Mouse (Mus musculus): ENCODE measurements around the gene Aplnr. TPM values are rescaled to one million over a fixed set of nuclear protein-coding genes. Genes with fewer than 3 reads are reported as not detected.

Gene Aplnr
- total RNA-seq, 2 experiments from 2014 or later = 2.5 to 5.6 TPM

DNA sequence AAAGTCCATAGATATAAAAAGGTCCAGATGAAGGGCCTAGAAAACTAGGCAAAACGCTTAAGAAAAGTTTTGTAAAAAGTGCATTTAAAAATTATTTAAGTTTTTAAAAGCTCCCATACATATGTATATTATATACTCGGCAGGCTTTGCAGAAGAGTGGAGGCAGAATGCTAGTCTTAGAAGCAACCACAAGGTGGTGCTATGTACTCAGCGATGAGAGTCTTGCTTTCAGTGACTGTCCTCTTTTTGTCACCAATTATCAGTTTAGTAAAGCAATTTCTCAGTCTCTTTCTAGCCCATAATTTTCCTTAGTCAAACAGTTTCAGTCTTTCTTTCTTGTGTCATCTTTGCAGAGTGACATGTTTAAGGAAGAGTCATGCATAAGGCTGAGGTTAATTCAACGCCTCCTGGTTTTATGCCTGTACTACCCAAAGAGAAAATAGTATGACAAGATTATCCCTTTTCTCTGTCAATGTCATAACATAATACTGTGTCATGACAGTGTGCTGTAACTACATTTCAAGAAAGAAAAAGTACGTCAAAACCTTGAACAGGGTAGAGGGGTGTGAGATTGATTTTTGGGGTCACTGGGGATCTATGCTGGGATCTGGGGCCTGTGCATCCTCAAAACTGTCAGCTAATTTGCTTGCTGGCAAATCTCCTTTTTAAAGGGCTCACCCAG lies 12.7 kb upstream of the Aplnr start:
- intact Hi-C loops (cut with DNase I) = loop anchor here (2.0 kb wide), 1 partner anchor 437 kb away; no protein-coding TSS in a partner anchor
- no peak overlapping the region for H3K27ac ChIP-seq
- no peak overlapping the region for H3K4me3 ChIP-seq
- TF ChIP-seq CTCF (IDR thresholded peaks at IDR 0.05) = peak; percentile 93
- DNase-seq = no peak

GRCm38 (mm10) chr2:85123869-85124535 lies 12.0 kb upstream of the Aplnr start:
- Histone ChIP-seq H3K4me3 (no peak overlapping the region), H3K27ac (no peak overlapping the region)
- DNase-seq = peak; percentile 69
- TF ChIP-seq CTCF (IDR thresholded peaks at IDR 0.05) = peak; percentile 85
- intact Hi-C loops (cut with DNase I) = loop anchor here (1.0 to 2.0 kb wide), 2 partner anchors 122 to 437 kb away; no protein-coding TSS in a partner anchor

DNA sequence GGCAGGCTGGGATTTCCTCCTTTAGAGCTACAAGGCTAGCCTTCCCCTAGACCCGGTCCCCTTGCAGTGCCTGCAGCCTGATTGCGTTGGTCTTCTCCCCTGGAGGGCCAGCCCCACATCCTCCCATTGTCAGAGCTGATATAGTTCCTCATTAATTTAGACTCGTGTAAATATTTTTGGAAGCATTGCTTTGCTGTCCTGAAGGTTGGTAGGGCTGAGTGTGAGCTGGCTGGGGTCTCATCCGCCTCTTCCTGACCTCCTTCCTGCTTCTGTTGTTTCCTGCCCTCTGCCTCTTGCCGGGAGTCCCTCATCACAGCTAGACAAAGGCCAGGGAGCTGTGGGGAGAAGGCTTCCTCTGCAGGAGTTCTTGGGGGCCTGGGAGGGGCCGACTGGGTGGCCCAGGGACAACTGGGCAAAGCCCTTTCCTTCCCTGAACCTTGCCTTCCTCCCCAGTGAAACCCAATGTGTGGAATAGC lies 6.5 kb upstream of the Aplnr start:
- Histone ChIP-seq H3K4me3 (no peak overlapping the region), H3K27ac (peak overlapping the region; percentile 83)
- peak; percentile 24 for DNase-seq
- intact Hi-C loops (cut with DNase I) = loop anchor here (2.0 kb wide), 1 partner anchor 49 kb away; no protein-coding TSS in a partner anchor
- no peak for TF ChIP-seq CTCF (IDR thresholded peaks at IDR 0.05)

- Histone ChIP-seq H3K27ac (peak overlapping the region; percentile 83), H3K4me3 (no peak overlapping the region)
- DNase-seq = no peak
- TF ChIP-seq CTCF (IDR thresholded peaks at IDR 0.05) = no peak
- intact Hi-C loops (cut with DNase I) = no loop called here
Observed at GRCm38 (mm10) chr2:85131226-85131625, 4.8 kb upstream of the Aplnr start.

GRCm38 (mm10) chr2:85131724-85132123 lies 4.3 kb upstream of the Aplnr start:
- TF ChIP-seq CTCF (IDR thresholded peaks at IDR 0.05) = no peak
- intact Hi-C loops (cut with DNase I) = no loop called here
- Histone ChIP-seq H3K27ac (peak overlapping the region; percentile 72), H3K4me3 (no peak overlapping the region)
- no peak for DNase-seq

DNA sequence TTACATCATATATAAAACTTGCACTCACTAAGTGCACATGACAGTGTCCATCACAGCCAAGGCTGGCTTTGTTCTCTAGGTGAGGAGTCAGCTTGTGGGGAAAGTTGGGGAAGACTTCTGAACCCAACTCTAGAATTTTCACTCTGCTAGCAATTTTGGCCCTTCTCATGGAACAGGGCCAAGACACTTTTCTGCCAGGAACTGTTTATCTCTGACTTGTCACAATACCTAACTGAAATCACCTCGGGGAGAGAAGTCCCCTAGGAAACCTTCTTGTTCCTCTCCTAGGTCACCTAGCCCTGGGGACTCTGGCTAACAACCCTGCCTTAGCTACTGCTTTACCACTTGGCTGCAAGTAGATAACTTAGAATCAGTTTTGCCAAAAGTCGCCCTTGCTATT lies 3.8 kb upstream of the Aplnr start:
- TF ChIP-seq CTCF (IDR thresholded peaks at IDR 0.05) = no peak
- no peak for DNase-seq
- peak overlapping the region; percentile 72 for H3K27ac ChIP-seq
- intact Hi-C loops (cut with DNase I) = no loop called here
- no peak overlapping the region for H3K4me3 ChIP-seq

GRCm38 (mm10) chr2:85135099-85135498 lies 926 bp upstream of the Aplnr start:
- DNase-seq = no peak
- Histone ChIP-seq H3K27ac (peak overlapping the region; percentile 79; the same call in 1 of the 2 replicates), H3K4me3 (no peak overlapping the region)
- TF ChIP-seq CTCF (IDR thresholded peaks at IDR 0.05) = no peak
- intact Hi-C loops (cut with DNase I) = no loop called here

DNA sequence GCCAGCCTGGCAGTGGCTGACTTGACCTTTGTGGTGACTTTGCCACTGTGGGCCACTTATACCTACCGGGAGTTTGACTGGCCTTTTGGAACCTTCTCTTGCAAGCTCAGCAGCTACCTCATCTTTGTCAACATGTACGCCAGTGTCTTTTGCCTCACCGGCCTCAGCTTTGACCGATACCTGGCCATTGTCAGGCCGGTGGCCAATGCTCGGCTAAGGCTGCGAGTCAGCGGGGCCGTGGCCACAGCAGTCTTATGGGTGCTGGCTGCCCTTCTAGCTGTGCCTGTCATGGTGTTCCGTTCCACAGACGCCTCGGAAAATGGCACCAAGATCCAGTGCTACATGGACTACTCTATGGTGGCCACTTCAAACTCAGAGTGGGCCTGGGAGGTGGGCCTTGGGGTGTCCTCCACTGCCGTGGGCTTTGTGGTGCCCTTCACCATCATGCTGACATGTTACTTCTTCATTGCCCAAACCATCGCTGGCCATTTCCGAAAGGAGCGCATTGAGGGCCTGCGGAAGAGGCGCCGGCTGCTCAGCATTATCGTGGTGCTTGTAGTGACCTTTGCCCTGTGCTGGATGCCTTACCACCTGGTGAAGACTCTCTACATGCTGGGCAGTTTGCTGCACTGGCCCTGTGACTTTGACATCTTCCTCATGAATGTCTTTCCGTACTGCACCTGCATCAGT lies 951 bp downstream of the Aplnr start:
- H3K27ac ChIP-seq = peak overlapping the region; percentile 79
- H3K4me3 ChIP-seq = peak overlapping the region; percentile 67
- DNase-seq = no peak
- TF ChIP-seq CTCF (IDR thresholded peaks at IDR 0.05) = no peak
- intact Hi-C loops (cut with DNase I) = no loop called here

- no peak for TF ChIP-seq CTCF (IDR thresholded peaks at IDR 0.05)
- DNase-seq = no peak
- Histone ChIP-seq H3K4me3 (peak overlapping the region; percentile 67), H3K27ac (peak overlapping the region; percentile 79)
- intact Hi-C loops (cut with DNase I) = no loop called here
Observed at GRCm38 (mm10) chr2:85137601-85138140, 1.6 kb downstream of the Aplnr start.

DNA sequence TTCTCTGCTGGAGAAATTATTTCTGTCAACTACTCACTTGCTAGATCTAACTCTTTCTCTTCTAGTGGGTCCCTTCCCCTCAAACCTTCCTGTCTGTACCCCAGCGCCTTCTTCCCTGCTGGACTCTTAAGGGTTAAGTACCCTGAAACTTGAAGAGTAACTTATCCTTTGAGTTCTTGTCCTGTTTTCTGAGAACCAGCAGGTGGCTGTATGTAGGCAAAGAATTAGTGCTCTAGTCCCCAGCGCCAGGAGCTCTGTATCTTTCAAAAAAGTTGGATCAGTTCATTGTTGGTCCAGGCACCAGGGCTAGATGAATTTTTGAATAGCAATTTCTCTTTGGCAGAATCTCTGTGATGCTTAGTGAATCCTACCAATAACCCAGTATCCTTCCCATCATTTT lies 2.1 kb downstream of the Aplnr start:
- intact Hi-C loops (cut with DNase I) = no loop called here
- DNase-seq = no peak
- Histone ChIP-seq H3K27ac (peak overlapping the region; percentile 79), H3K4me3 (peak overlapping the region; percentile 67)
- peak; percentile 32 for TF ChIP-seq CTCF (IDR thresholded peaks at IDR 0.05)

DNA sequence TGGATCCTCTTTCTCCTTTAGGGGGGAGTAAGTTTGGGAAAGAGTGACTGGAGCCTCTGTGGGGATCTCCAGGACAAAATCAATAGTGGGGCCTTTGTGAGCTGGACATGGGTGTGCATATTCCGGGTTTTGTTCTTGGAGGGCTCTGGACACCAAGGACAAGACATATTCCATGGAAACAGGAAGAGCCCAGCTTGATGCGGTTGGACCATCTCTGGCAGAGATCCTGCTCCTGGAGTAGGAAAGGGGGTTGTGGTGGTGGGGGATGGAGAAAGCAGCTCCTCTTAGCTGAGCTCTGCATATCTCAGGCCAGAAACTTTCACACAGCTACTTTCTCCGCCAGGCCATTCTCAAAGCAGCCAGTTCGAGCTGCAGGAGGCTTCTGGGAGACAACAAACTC lies 3.4 kb downstream of the Aplnr start:
- intact Hi-C loops (cut with DNase I) = no loop called here
- Histone ChIP-seq H3K4me3 (peak overlapping the region; percentile 67), H3K27ac (peak overlapping the region; percentile 79)
- DNase-seq = no peak
- TF ChIP-seq CTCF (IDR thresholded peaks at IDR 0.05) = no peak

DNA sequence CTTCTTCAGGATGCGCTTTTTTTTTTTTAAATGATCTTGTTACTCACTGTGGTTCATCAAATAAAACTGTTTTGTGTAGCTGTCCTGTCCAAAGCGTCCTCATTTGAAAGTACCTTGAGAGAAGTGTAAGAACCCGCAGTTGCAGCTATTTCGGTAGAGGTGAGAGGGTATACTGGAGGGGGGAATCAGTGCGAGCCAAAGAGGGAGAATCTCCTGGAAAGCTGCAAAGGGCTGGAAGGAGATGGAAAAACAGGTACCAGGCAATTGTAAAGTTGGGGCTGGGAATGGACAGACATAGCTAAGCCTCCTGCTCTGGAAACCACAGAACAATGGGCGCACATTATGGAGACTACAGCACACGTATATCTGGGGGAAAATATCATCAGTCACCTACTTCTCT lies 3.8 kb downstream of the Aplnr start:
- intact Hi-C loops (cut with DNase I) = no loop called here
- DNase-seq = no peak
- TF ChIP-seq CTCF (IDR thresholded peaks at IDR 0.05) = no peak
- peak overlapping the region; percentile 79 for H3K27ac ChIP-seq
- H3K4me3 ChIP-seq = peak overlapping the region; percentile 67

DNA sequence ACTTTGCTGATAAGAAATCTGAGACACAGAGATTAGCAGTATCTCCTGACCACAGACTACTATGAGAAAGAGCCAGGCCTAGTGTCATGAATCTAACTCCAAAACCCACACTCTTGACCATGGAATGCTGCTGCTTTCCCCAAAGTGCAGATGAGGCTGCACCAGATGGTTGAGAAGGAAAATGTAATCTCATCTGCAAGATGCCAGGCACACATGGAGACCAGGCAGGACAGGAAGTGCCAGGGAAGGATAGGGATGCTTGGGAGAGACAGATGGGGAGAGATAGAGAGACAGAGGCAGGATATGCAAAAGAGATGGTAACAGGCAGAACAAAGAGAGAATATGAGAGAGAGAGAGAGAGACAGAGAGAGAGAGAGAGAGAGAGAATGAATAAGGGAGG lies 4.8 kb downstream of the Aplnr start:
- H3K4me3 ChIP-seq = peak overlapping the region; percentile 67
- no peak for DNase-seq
- TF ChIP-seq CTCF (IDR thresholded peaks at IDR 0.05) = no peak
- intact Hi-C loops (cut with DNase I) = no loop called here
- H3K27ac ChIP-seq = no peak overlapping the region
